Mouse (Mus musculus) G1E-ER4 (cell line): ENCODE data around the gene Gm1043. TPM values are rescaled to one million over a fixed set of nuclear protein-coding genes. Genes with fewer than 3 reads are reported as not detected.

Experiments used
- GATA1 ChIP-seq: IDR thresholded peaks from one replicate; pipeline ENCODE4 v1.8.0; 2012; ENCODE audit warnings: low read length, inconsistent platforms
- polyA plus RNA-seq: library from polyadenylated mRNA; stranded (reverse); fragments of >175 nt; gene quantifications from 2 replicates; pipeline ENCODE4 v1.2.3, GENCODE M21; 2012

Gm1043 gene
- polyA plus RNA-seq, 1 experiment: not detected

DNA sequence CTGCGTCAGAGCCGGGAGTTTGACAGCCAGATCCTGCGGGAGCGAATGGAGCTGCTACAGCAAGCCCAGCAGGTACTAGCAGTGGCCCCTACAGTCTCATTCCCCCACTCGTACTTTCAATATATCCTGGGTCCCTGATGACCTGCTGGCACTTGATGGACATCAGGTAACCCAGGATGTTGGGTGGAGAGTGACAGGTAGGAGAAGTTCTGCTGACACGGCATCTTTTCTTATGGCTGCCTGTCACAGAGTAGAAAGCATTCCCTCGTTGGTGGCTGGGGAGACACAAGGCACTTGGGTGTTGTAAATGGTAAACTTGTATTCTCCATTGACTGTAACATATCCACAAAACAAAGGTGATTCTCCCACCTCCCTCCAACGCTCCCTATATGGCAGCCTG is 56.6 kb downstream of the Gm1043 start:
- no peak for TF ChIP-seq GATA1

- TF ChIP-seq GATA1: no peak
Measured at GRCm38 (mm10) chr5:37147536-37147935, 62.4 kb downstream of the Gm1043 start.

- TF ChIP-seq GATA1: no peak
Measured at GRCm38 (mm10) chr5:37150650-37151049, 65.5 kb downstream of the Gm1043 start.

DNA sequence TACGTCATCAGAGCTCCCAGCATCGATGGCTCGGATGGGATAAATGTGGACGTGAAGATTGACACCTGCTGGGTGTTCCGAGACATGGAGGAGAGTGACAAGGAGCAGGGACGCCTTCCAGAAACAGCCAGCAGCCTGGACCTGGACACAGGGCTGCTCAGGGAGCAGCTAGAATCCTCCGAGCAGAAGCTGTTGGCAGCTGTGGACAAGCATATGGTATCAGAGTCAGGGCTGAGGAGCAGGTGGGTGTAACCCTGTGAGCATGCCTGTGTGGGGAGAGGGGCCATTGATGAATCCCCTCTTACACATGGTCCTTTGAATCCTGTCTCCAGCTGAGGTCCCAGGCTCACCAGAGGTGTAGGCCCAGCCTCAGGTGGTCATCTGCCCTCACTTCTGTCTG is 69.3 kb downstream of the Gm1043 start:
- no peak for TF ChIP-seq GATA1

DNA sequence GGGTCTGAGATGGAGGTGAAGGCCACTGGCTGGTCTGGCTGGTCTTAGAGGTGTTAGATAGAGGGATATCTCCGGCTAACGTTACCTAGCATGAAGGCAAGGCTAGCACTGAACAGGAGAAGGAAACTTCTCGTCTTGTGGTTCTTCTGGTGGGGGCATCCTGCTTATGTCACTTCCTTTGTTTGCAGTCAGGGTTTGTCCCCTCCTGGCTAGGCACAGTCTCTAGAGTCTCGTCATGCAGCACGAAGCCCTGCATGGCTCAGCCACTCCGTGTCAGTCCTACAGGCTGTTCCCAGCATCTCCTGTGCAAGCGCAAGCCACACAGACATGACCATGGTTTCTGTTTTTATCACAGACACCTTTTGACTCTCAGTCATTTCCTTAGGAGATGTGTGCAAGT is 73.2 kb downstream of the Gm1043 start:
- TF ChIP-seq GATA1: no peak

DNA sequence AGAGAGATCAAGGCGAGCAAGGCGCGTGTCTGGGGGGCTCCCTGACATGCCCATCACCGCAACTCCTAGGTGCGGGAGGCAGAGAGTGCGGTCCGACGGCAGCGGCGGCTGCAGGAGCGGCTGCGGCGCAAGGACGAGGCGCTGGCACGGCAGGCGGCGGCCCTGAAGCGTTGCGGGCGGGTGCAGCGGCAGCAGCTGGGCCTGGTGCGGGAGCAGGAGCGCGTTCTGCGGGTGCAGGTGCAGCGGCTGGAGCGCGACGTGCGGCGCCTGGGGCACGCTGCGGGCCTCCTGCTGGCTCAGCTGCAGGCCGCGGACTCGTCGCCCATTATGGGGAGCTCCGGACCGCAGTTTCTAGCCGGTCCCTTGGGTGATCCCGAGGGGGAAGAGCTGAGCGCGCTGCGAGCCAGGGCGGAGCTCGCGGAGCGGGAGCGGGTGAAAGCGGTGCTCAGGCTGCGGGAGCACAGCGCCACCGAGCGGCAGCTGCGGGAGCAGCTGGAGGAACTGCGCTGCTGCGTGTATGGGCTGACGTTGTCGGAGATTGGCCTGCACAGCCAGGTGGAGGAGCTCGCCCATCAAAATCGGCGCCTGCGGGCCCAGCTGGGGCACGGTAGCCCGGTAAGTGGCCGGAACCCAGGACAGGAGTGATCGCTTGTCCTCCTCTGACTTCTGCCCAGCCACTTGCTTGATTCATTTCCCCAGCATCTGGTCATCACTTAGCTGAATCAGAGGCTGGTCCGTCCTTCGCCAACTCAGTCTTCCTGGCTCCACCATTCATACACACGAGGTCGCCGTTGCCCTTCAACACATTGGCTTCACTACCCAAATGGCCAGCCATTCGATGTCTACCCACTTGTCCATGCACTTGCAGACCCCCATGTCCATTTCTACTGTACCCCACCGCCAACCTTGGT is 78.0 kb downstream of the Gm1043 start:
- no peak for TF ChIP-seq GATA1

DNA sequence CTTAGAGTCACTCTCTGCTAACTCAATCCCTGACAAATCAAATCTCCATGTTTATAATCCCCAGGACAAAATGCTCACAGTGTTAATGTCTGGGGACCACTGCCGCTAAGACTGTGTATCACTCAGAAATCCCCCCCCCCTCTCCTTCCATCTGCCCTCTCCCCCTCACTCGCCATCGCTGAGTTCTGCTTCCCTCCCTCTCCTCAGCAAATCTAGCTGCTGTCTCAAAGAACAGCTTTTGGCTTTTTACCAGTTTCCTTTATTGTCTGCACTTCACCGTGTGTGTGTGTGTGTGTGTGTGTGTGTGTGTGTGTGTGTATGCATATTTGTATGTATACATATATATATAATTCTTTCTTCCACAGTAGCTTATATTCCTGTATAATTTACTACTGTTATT is 91.3 kb downstream of the Gm1043 start:
- TF ChIP-seq GATA1: no peak

GRCm38 (mm10) chr5:37177061-37177460 is 91.9 kb downstream of the Gm1043 start:
- no peak for TF ChIP-seq GATA1

- TF ChIP-seq GATA1: no peak
Measured at GRCm38 (mm10) chr5:37178811-37179210, 93.6 kb downstream of the Gm1043 start.

DNA sequence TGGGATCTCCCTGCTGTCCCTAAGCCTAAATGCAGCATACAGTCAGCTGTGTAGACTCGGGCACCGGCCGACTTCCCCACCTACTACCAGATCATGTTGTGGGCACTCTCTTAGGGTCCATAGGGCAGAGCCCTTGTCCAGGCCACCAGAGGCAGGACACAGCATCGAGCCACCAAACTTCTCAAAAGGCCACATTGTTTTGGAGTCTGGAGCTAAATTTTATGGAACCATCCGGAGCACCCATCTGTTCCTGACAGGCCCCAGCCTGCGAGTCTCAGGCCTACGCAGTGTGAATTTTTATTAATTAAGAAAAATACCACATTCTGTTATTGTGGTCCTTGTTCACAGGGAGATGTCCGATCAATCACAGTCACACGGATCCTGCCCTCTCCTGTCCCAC is 94.7 kb downstream of the Gm1043 start:
- TF ChIP-seq GATA1: no peak

- TF ChIP-seq GATA1: no peak
Measured at GRCm38 (mm10) chr5:37180624-37181023, 95.5 kb downstream of the Gm1043 start.

DNA sequence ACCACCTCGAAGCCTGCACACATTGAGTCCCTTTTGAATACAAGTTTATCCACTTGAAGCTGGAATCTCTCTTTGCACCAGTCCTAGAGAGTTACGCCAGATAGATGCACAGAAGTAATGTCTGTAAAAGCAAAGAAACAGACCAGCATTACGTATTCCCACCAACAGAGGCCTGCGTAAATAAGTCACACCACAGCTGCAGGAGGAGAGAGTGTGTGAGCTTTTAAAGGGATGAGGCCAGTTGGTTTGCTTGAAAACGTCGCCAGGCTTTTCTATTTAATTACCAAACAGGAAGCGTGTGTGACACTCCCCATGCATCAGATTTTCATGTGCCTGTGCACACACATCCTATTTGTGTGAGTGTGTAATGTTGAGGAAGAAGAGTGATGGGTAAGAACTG is 99.4 kb downstream of the Gm1043 start:
- no peak for TF ChIP-seq GATA1

- no peak for TF ChIP-seq GATA1
Measured at GRCm38 (mm10) chr5:37190378-37190777, 105.2 kb downstream of the Gm1043 start.

DNA sequence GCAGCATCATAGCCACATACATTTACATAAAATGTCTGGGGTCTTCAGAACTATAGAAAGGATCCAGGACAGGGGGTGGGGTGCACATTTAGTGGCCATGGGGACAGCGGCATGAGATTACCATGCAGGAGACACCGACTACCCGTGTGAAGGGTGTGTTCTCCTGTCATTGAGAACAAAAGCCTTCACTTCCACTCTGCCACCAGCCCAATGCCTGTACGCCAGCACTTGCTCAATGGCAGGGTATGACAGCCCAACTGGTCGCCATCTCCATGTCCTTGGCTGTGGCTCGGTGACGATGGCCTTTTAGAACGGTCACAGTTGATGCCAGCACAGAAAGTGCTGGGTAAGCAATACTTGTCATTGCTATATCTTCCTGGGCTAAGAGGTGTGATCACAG is 111.0 kb downstream of the Gm1043 start:
- TF ChIP-seq GATA1: no peak

GRCm38 (mm10) chr5:37196666-37197250 is 111.6 kb downstream of the Gm1043 start:
- no peak for TF ChIP-seq GATA1

DNA sequence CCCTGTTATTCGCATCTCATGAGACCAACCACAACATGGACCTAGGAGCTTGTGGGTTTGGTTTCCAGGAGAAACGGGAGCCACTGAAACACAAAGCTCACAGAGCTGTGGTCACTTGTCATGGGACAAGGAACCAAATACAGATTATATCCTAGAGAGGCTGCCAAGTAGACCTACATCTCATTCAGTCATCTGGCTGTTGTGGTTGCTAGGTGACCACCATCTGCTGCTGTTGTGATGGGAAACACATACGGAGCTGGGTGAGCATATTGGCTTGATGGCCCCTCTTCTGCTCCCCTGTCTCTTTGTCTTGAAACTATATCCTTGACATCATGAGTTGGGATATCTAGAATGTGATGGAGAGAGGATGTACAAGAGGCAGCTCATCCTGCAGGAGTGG is 112.3 kb downstream of the Gm1043 start:
- TF ChIP-seq GATA1: no peak
